In the genomic region with DNA sequence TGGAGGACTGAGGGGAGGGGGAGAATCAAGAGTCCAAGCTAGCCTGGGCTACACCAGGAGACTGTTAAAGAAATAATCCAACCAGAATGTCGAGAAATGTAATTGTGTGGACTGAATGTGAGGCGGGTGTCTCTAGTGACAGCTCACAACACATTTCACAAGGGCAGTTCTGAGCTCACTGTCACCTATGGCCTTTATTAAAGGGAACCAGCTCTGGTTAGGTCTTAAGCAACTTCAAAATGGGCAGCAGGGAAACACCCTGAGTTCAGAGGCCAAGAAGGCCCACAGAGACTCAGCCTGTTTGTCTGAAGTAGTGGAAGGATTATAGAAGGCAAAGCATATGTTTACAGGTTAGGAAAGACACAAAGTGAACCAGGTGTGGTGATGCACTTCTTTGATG, we compare ENCODE assay signal across 24 mouse cellular contexts. TPM values are rescaled to one million over a fixed set of nuclear protein-coding genes. Genes with fewer than 3 reads are reported as not detected.
DNase-seq lines count a peak whose midpoint lies in the region; ATAC-seq and TF ChIP-seq lines count a peak whose summit lies in the region.
"Had no signal": no experiment of that assay in that cellular context is flagged by ENCODE, and none has a peak within 500 bp of the region (broad histone marks: within the 10 kb centered on the region; RNA-seq: fewer than 3 reads in every experiment).

No protein-coding gene starts in this region.

- TF ChIP-seq CTCF in lung, postnatal 0 days (IDR thresholded peaks at IDR 0.05): no peak

- H3K4me3 ChIP-seq in lung, postnatal 0 days (ENCODE audit: low read depth, low read length): no peak overlapping the region
- H3K4me3 ChIP-seq: gastrocnemius, adult 2 months; heart, embryonic 12.5 days; heart, embryonic 15.5 days; hindbrain, embryonic 10.5 days; hindbrain, embryonic 13.5 days had no signal

- H3K27me3 ChIP-seq in lung, postnatal 0 days (replicated peaks; ENCODE audit: insufficient read depth, low read length): no peaks in the 10 kb centered on the region
- H3K27me3 ChIP-seq: heart, embryonic 12.5 days; heart, embryonic 15.5 days; hindbrain, embryonic 13.5 days had no signal

- TF ChIP-seq EP300 in lung, postnatal 0 days (IDR thresholded peaks at IDR 0.05): no peak

- whole genome bisulfite sequencing in lung, postnatal 0 days: 74% methylated on average over 2 of the region's 2 CpGs

- no peaks in the 10 kb centered on the region for H3K4me1 ChIP-seq in lung, postnatal 0 days (ENCODE audit: insufficient read depth, low read depth, low read length)
- H3K4me1 ChIP-seq: heart, embryonic 12.5 days; heart, embryonic 15.5 days; hindbrain, embryonic 10.5 days; hindbrain, embryonic 13.5 days had no signal

- H3K27ac ChIP-seq in lung, postnatal 0 days (ENCODE audit: low read length): no peak overlapping the region
- H3K27ac ChIP-seq: gastrocnemius, adult 2 months; heart, embryonic 15.5 days; hindbrain, embryonic 10.5 days; hindbrain, embryonic 13.5 days had no signal

- H3K36me3 ChIP-seq in lung, postnatal 0 days (ENCODE audit: insufficient read depth, low read length): no peaks in the 10 kb centered on the region; the same call in 1 of the 2 replicates

- H3K9me3 ChIP-seq in lung, postnatal 0 days (ENCODE audit: low read length): no peaks in the 10 kb centered on the region
- H3K9me3 ChIP-seq: heart, embryonic 12.5 days; heart, embryonic 15.5 days; hindbrain, embryonic 10.5 days; hindbrain, embryonic 13.5 days had no signal

- peak; percentile 16; the same call in 1 of the 2 replicates for ATAC-seq in lung, postnatal 0 days
- 0 out of 2 replicates have a peak, but pooled peaks have one; percentile 30 for ATAC-seq in erythroid progenitor cell, adult 5-6 weeks (replicated peaks; ENCODE audit: low FRiP score, poor library complexity, severe bottlenecking)
- ATAC-seq in neutrophil, adult 5-6 weeks (ENCODE audit: extremely low read depth, insufficient number of reproducible peaks, low FRiP score, poor library complexity, severe bottlenecking): peak; percentile 84; the same call in 1 of the 2 replicates
- ATAC-seq: CD4-positive, CD25-positive, alpha-beta regulatory T cell, adult 4 months; forebrain, embryonic 14.5 days; forebrain, postnatal 0 days; hindbrain, embryonic 16.5 days had no signal

- H3K4me2 ChIP-seq in lung, postnatal 0 days (replicated peaks; ENCODE audit: low read depth, low read length): no peak overlapping the region
- H3K4me2 ChIP-seq: heart, embryonic 12.5 days; heart, embryonic 15.5 days; hindbrain, embryonic 13.5 days had no signal

- DNase-seq in lung, postnatal 0 days (ENCODE audit: low spot score): peak; percentile 53
- no peak for DNase-seq in lung, postnatal 10 days
- peak; percentile 84 for DNase-seq in adipocyte (ENCODE audit: low spot score)
- no peak for DNase-seq in right cerebral cortex, postnatal 14 days
- DNase-seq: adrenal gland, adult 8-10 months; cerebellum, adult 11 months; cerebellum, adult 2 months; cerebellum, adult 9-11 months; cerebellum, postnatal 25 days; forebrain, postnatal 0 days; gastrocnemius, adult 2 months; gastrocnemius, postnatal 14 days; heart, adult 18-20 months; heart, postnatal 10 days; heart, postnatal 36 days had no signal

- H3K9ac ChIP-seq in lung, postnatal 0 days (replicated peaks; ENCODE audit: low read depth): no peak overlapping the region
- H3K9ac ChIP-seq: forebrain, postnatal 0 days; heart, embryonic 12.5 days; heart, embryonic 15.5 days; hindbrain, embryonic 13.5 days had no signal

RNA-seq across cellular contexts. Expression of gene Samhd1, which starts 18.2 kb away (rescaled TPM):
- 103 and 110 TPM in 2 replicates for polyA plus RNA-seq in lung, postnatal 0 days (2015; fragmentation: Nextera tagmentation; extraction: Ambion mirVana)
- 82.5 and 112 TPM in 2 replicates for total RNA-seq in erythroid progenitor cell, adult 5-6 weeks (2015; ENCODE audit: low replicate concordance)
- 57.0 and 75.2 TPM in 2 replicates for total RNA-seq in erythroid progenitor cell, adult 5-6 weeks (2017; ENCODE audit: low replicate concordance)
- 1,618 and 1,994 TPM in 2 replicates for total RNA-seq in neutrophil, adult 5-6 weeks (2017)

RNA-seq across cellular contexts. Expression of gene Rbl1, which starts 51.1 kb away (rescaled TPM):
- polyA plus RNA-seq in lung, postnatal 0 days (2015; fragmentation: Nextera tagmentation; extraction: Ambion mirVana): 5.7 and 7.5 TPM in 2 replicates
- 129 and 132 TPM in 2 replicates for total RNA-seq in erythroid progenitor cell, adult 5-6 weeks (2015; ENCODE audit: low replicate concordance)
- 160 and 169 TPM in 2 replicates for total RNA-seq in erythroid progenitor cell, adult 5-6 weeks (2017; ENCODE audit: low replicate concordance)
- total RNA-seq in neutrophil, adult 5-6 weeks (2017): 30.2 and 34.8 TPM in 2 replicates

Comparison
In these comparisons a context has a peak if more than half of its experiments do, and no peak if none do; other contexts are left out.
1. DNase-seq: peak in lung, postnatal 0 days (single experiment) and adipocyte (single experiment); none in lung, postnatal 10 days (single experiment) and right cerebral cortex, postnatal 14 days (single experiment).
2. ATAC-seq: peak in every context shown above with its lines; median percentile 84 in neutrophil, adult 5-6 weeks; 30 in erythroid progenitor cell, adult 5-6 weeks; 16 in lung, postnatal 0 days.
3. RNA of gene Samhd1, which starts 18.2 kb away (total RNA-seq): 1,618 to 1,994 TPM in neutrophil, adult 5-6 weeks; 57.0 to 112 TPM in erythroid progenitor cell, adult 5-6 weeks; every median in the first group is over 10 times any median in the second.